Mouse (Mus musculus) stomach, postnatal 0 days (tissue): ENCODE data around the gene Med23.

Experiments
- CTCF ChIP-seq: IDR thresholded peaks from 2 replicates; pipeline ENCODE4 v1.5.1; 2016; ENCODE audit warnings: antibody characterized with exemption, low read depth, mild to moderate bottlenecking, moderate library complexity
- EP300 ChIP-seq: optimal IDR thresholded peaks from 2 replicates; pipeline ENCODE3; 2016; ENCODE audit warnings: antibody characterized with exemption

DNA sequence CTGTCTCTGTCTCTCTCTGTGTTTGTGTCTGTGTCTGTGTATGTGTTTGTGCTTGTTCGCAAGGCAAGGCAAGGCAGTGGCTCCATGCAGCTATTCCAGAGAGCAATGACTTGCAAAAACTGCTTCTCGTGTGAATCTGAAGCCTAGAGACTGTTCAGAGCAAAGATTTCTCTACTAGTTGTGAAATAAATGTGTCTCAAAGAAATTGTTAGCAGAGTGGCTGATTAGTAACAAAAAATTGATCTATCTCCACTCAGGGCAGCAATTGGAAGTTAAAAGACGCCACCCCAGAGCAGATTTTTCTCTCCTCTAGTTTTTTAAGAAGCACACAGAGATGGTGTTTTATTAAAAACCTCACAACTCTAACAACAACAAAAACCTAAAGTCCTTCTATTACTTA lies 78.1 kb downstream of the Med23 start:
- TF ChIP-seq CTCF (no peak), EP300 (no peak)
